Mouse (Mus musculus) heart, adult 8-10 months (tissue): ENCODE results near the gene Rgs9bp. TPM values are rescaled to one million over a fixed set of nuclear protein-coding genes. Genes with fewer than 3 reads are reported as not detected.
"Not testable (repeated sequence)": the region's sequence is repeated elsewhere in the genome, so short reads cannot be mapped to it uniquely, and the experiment has no call there.

ENCODE experiments used
- DNase-seq: peaks from one replicate; pipeline ENCODE4 v3.0.0; 2022; ENCODE audit warnings: low spot score
- total RNA-seq, 4 experiments: library from RNA; stranded (reverse); gene quantifications; 2 replicates each; pipeline ENCODE4 v1.2.4; 2022

The Rgs9bp gene
- total RNA-seq, 4 experiments from 2014 or later = not detected

GRCm38 (mm10) chr7:35530544-35530943 lies 54.8 kb downstream of the Rgs9bp start:
- DNase-seq = not testable (repeated sequence)

- no peak for DNase-seq
Observed at GRCm38 (mm10) chr7:35530026-35530425, 55.4 kb downstream of the Rgs9bp start.

Other genes with a start within 250 kb of the Rgs9bp start
- gene Faap24, start 188.7 kb downstream of the Rgs9bp start, total RNA-seq = 1 to 10 TPM; 1.3 to 2.0 (median 1.7) TPM
- 10 to 100 TPM; 13.2 to 19.3 (median 15.6) TPM for gene Cep89, start 188.5 kb downstream of the Rgs9bp start, total RNA-seq
- gene Slc7a9, start 136.8 kb downstream of the Rgs9bp start, total RNA-seq = not detected
- gene Tdrd12, start 47.8 kb downstream of the Rgs9bp start, total RNA-seq = under 1 TPM in 2 of 4 experiments, not detected in 2; 0.08 to 0.16 TPM
- 10 to 100 TPM; 58.4 to 73.7 (median 68.2) TPM for gene Nudt19, start 29.3 kb downstream of the Rgs9bp start, total RNA-seq
- 10 to 100 TPM in 3 of 4 experiments, 1 to 10 TPM in 1; 8.6 to 12.0 (median 10.8) TPM for gene Ankrd27, start 662 bp upstream of the Rgs9bp start, total RNA-seq
- gene Pdcd5, start 61.9 kb upstream of the Rgs9bp start, total RNA-seq = 100 to 1,000 TPM in 1 of 4 experiments, 10 to 100 TPM in 3; 67.2 to 104 (median 89.7) TPM
- gene Dpy19l3, start 168.9 kb upstream of the Rgs9bp start, total RNA-seq = 1 to 10 TPM; 2.7 to 3.5 (median 2.9) TPM
- 10 to 100 TPM; 10.2 to 14.1 (median 13.5) TPM for gene Zfp507, start 217.4 kb upstream of the Rgs9bp start, total RNA-seq